Mouse (Mus musculus) gastrocnemius, postnatal 10 days (tissue): ENCODE data around the gene Zfp511. TPM values are rescaled to one million over a fixed set of nuclear protein-coding genes. Genes with fewer than 3 reads are reported as not detected.

ENCODE experiments used
- DNase-seq: peaks from one replicate; pipeline ENCODE4 v3.0.0; 2021; ENCODE audit warnings: mixed read lengths
- total RNA-seq, 2 experiments: library from RNA; stranded (reverse); gene quantifications; 2 replicates each; pipeline ENCODE4 v1.2.3; 2021

The Zfp511 gene
- total RNA-seq, 2 experiments from 2014 or later: 8.8 to 10.0 TPM

DNA sequence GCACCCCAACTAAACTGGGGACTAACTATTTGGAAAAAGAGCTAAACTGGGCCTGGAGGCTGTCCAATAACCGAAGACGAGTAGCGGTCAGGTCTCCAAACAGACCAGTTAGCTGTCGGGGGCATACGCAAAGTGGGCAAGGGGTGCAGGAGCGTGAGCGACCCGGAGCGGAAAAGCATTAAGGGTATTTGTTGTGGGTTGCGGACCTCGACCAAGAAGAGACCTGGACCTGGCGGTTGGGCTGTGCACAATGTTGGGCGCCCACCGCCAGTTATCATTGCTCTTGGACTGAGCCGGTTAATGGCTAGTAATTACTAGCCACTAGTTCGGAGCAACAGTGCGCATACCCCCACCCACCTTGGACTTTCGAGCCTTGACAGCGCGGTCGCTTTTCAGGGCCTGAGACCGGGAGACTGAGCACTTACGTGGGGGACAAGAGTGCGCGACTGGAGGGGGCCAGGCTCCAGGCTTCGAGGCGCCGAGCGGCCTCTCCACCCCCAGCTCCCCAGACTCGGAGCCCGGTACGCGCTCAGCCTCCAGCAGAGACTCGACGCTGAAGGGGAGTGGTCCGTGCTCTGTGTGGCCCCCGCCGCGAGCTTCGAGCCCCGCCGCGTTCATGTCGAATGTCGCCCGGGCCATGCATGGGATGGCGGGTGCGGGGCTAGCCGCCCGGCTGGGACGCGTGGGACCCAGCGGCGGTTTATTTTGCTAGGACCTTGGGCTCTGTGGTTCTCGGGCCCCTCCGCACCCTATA, 12.3 kb downstream of the Zfp511 start, which contains the start of gene Msx3:
Gene Msx3 (minus strand): TSS at position 729 of the 754 bp plus-strand sequence.
- DNase-seq: no peak

DNA sequence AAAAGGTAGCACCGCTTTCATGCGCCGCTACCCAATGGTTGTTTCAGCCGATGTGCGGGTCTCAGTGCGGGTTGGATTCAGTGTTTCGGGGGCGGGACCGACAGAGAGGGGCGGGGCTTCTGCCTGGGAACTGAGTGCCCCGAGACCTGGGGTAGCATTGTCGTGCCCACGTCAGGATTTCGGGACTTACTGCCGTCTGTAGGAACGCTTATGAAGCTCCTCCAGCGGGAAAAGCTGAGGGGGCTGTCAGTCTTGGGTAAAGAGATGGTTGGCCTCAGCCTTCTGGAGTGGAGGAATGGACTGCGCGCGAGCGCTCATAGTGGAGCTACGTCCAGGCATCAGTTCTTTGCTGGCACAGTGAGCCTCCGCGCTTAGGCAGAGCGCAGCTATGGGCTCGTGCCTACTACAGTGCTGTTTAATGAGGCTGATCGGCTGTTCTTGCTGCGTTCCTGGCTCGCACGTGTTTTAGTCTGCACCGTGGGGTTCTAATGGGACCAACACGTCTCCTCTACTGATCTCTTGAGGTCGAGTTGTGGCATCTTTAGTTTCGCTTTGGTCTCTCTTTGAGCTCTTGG, 13.0 kb downstream of the Zfp511 start:
- DNase-seq: no peak

DNA sequence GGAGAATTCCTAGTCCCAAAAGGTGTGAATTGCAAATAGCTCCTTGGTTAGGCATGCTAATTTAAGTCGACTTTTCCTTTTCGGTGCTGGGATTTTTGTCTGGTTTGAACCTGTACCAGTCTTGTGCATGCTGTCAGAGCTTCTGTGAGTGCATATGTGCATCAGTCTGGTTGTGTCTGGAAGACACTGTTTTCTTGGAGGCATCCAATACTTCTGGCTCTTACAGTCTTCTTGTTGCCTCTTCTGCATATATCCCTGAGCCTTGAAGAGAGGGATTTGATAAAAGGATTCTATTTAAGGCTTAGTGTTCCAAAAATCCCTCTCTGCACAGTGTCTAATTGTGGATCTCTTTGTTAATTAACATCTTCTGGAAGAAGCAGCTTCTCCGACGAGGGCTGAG, 17.9 kb downstream of the Zfp511 start:
- no peak for DNase-seq

DNA sequence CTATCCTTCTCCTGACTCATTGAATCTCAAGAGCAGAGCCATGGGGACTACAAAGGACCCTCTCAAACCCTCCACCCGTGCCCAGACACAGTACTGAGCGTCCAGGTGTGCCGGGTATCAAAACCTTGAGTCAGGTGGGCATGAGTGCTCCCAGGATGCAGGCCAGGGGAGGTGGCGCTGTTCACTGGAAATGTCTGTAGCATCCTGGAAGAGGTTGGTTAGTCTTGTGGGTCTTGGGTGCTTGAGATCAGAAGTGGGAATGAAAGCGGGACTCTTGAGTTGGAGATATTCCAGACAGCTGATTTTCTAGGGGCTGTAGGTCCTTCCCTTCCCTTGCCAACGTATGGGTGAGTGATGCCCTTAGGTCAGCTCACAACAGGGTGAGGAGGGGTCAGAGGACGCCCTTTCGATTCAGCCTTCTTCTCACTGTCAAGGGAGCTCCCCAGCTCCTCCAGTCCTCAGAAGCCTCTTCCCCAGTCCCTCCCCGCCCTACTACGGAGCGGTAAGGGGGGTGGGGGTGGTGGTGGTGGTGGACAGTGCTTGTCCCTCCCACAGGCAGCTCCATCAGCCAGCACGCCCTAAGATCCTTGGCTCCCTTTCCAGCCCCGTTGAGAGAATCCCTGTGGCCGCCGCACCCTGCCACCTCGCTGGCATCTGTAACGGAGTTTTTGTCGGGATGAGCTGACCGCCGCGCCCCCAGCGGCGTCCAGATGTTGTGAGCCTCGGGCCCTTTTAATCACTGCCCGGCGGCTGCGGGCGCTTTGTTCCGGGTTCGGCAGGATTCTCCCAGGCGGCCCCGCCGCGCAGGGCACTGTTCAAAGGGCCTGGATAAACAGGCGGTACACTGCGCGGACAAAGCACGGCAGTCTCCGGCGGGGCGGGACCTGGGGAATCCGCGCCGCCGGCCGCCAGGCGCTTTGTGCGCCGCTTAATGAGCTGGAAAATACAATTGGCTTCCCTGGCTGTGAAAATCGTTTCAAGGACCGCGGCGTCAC, 21.5 kb downstream of the Zfp511 start:
- peak; percentile 29 for DNase-seq

DNA sequence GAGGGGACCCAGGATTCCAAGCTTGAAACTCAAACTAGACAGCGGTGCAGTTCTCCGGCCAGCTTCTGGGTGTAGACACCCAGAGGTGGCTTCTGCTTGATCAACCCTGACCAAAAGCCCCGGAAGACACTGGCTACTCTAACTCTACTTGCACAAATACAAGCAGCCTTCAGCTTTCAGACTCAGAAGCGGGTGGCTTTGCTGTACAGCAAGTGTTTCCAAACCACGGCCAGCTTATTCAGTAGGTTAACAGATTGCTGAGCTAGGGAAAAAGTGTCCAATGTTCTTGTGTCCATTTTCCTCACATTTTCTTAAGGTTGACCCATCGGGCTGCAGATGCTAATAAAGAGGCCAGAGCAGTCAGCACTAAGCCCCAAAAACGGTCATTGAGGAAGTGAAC, 22.3 kb downstream of the Zfp511 start:
- no peak for DNase-seq

DNA sequence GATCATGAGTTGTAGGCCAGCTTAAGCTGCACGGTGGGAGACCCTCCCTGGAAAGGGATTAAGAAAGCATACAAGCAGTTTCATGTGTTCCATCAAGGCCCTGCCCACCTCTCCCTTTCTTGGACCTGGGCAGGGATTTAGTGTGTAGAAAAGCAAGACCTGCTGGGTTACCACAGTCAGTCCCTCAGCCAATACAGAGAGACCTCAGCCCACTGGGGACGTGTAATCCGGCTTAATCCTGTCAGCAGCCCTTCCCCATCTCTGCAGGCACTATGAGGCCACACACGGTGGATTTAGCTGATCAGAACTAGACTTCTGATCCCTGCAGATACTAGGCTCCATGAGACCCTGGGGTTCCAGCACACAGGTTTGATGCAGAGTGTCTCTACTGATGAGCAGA, 23.4 kb downstream of the Zfp511 start:
- DNase-seq: no peak

DNA sequence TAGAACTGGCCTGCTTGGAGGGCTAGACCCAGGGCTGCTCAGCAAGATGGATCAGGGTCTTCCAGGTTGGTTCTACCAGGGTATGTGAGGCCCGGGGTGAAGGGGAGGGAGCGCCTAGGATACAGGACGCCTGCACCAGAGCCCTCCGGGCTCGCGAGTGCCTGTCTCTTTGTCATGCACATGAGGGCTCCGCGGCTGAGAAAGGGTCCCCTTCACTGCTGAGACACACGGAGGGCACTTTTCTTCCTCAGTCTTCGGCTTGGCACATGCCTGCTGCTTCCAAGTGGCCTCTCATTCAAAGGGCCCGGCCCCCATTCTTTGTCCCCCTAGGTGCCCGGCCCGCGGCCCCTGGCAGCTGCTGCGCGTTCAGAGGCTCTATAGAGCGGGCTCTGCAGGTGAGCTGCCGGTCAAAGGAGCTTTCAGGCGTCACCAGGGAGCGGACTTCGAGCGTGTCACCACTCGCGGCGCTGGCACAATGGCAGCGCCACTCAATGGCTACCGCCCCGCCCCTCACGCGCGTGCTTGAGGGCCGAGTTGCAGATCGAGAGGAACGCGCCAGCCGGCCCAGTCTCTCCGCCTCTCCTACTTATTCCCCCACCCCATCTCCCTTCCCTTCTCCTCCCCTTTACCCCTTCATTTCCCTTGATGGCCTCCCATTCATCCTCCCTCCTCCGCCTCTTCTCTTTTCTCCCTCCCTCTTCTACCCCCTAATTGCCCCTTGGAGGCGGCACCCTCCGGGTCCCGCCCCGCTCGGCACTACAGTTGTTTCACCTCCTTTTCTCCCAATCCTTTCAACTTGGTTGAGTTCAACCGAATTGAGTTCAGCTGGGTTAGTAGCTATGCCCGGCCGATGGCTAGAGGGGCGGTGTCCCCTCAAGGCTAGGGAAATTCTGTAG, 25.0 kb downstream of the Zfp511 start:
- peak; percentile 11 for DNase-seq

DNA sequence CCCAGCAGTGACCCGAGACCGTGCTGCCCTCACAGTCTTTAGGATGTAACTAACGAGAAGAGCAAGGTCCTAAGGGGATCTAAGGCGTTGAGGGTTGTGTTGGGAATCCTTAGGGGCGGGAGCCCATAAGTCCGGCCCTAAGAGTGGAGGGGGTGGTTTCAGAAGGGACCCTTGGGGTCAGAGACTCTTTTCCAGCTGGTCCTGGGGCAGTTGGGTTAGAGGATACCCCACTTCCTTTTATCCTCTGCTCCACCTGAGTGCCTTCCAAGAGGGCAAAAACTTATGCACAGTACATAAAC, 25.6 kb downstream of the Zfp511 start:
- no peak for DNase-seq

DNA sequence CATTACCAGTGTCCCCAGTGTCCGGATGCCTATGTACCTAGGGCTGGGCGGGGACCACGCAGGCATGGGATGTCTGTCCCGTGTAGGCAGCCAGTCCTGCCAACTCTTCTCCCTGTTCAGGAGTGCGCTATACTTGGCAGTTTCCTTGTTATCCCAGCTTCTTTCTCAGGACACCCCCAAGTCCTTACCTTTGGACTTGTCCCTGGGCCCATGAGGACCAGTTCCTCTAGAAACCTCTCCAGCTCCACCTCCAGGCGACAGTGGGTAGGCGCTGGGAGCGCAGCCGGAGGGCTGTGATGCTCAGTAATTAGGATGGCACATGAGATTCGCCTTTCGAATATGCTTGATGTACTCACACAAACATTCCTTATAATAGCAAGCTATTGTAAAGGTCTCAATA, 26.1 kb downstream of the Zfp511 start:
- no peak for DNase-seq

DNA sequence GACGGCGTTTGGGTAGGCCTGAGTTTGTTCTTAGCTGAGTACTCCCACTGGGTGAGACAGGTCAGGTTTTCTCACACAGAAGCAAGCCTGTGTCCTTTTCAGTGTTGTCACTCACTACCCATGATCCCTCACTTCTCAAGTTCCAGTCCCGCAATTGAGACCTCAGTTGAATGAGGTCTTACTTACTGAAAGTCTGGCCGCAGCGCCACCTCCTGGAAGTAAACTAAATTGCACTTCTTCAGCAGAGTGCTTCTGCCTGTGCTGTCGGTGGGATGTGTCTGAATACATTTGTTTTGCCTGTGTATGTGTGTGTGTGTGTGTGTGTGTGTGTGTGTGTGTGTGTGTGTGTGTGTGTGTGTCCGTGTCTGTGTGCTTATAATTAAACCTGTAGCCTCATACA, 26.9 kb downstream of the Zfp511 start:
- DNase-seq: peak; percentile 72

DNA sequence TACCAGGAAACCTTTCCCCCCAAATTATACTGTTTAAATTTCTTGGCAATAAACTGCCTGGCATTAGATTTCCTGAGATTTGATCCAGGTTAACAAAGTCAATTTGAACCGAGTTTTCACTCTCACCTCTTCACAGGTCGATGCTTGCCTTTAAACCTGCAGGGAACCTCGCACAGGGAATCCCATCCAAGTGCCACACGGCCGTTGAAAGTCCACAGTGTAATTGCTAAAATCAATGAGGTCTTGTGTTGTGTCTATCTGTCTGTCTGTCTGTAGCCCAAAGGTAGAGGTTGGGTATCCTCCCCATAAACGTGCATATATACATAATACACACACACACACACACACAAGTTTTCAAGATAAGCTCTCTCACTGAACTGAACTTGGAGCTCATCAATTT, 31.2 kb downstream of the Zfp511 start:
- DNase-seq: no peak

DNA sequence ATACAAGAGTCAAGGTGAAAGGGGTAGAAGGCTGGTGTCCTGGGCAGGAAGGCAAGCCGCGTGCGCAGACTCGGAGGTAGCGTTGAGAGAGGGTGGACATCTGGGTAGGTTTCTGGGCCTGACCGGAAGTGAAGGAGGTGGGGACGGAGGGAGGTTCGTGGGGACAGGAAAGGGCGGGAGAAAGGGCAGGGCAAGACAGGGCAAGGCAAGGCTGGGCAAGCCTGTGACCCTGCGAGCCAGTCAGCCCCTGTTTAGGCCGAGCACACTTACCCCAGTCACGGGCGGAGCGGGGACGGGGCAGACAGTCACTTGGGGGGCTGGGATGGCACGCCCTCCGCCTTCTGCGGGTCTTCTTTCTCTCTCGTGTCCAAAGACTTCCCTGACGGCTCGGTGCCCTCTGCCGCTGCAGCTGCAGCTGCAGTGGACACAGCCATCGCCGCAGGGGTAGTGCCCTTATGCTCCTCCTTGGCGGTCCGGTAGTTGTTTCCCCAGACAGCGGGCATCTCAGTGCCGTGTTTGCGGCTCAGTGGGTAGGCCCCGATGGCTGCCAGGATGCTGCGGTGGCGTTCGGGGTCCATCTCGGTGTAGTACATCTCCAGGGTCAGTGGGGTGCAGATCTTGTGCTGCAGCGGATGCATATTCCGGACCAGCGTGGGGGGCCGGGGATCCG, 34.0 kb downstream of the Zfp511 start:
- no peak for DNase-seq

DNA sequence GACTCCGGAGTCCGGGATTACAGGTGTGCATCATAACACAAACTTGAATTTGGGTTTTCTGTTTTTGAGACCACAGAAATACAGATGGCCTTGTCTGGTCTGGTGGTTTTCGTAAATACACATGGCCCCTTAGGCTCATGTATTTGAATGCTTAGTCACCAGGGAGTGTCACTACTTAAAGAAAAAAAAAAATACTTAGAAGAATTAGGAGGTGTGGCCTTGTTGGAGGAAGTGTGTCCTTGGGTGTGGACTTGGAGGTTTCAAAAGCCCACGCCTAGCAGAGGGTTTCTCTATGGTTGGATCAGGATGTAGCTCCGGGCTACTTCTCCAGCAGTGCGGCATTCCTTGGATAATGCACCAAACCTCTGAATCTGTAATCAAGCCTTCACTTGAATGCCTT, 41.5 kb downstream of the Zfp511 start:
- DNase-seq: no peak

DNA sequence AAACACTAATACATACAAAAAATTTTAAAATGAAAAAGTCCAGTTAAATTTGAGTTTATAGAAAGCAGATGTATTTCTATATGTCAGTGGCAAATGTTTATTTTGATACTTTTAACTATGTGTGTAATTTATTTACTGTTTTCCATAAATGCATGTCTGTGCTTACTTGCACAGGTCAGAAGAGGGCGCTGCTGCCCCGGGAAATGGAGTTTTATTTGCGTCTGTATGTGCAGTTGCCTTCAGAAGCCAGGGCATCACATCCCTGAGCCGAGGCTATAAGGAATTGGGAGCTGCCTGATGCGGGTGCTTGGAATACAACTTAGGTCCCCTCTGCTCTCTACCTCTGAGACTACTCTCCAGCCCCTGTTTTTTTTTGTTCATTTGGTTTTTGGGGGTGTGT, 42.5 kb downstream of the Zfp511 start:
- DNase-seq: peak; percentile 68

DNA sequence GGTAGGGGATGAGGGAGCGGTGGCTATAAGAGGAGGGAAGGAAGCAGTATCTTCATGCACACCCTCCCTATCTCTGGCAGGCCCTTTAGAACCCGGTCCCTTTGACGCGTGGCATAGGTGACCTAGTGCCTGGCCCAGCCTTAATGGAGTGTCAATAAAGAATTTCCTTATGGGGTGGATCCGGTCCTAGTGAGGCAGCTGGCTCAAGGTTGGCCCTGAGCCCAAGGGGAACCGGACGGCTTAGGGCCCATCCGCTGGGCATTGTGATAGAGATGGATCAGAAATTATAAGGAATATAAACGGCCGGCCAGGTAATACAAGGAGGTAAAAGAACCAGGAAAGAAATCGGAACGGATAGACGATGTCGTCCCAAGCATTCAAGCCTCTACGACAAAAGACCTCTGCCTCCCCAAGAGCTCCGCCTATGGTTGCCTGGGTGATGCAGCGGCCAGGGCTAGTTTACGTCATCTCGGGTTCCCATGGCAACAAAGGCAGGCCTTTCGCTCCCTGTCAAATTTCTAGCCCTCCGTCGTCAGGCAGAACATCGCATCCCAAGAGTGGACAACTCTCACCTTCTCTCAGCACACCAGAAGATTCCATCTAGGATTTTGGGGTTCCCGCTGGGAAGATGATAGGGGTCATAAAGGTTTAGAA, 44.4 kb downstream of the Zfp511 start:
- peak; percentile 25 for DNase-seq

DNA sequence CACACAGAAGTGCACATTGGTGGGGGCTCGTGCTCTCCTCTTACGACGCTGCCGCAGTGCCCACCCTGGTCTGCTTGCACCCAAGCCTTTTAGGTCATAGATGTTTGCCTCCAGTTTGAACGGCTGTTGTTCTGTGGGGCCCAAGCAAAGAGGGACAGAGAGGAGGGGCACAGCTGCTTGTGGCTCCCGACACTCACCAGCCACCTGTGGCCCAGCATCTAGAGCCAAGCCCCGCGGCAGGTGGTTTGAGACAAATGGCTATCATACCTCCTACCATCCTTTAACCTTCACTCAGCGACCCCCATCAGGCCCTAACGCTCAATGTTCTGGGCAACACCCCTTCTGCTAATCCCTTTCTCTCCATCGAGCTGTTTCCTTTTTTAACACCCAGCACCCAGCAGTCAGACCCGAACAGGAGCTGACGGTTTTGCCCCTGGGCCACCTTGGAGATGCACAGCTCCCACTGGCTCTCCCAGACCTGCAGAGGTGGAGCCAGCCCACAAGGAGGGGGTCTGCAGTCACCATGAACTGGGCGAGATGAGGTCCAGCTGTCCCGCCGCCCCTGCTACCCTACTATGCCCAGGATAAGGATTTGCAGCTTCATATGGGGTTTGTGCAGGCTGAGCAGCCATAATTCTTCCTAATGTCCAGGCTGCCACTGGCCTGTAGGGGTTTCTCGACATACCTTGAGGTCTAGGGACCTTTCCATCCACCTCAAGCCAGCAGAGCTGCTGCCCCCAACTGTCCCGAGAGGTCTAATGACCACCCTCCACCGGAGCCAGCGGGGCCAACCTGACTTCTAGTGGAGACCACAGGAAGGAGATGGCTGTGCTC, 45.4 kb downstream of the Zfp511 start:
- no peak for DNase-seq

DNA sequence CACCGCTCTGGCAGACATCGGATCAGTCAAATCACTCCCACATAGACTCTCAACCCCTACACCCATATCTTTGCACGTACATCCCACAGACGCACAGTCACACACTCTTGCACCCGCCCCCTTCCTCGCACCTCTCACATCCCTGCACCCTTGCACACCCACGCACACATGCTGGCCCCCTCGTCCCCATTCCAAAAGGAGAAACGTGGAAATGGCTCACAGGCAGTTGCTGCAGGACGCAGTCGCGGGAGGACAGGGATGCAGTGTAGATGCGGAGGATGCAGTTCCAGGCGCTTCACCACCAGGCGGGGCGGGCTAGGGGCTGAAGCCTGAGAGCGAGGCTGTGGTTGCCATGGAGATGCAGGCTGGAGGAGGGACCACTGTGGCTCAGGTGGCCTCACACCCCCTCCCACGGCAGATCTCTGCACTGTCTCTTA, 46.1 kb downstream of the Zfp511 start, which contains the start of gene Caly:
Gene Caly (minus strand): TSS at position 307 of the 437 bp plus-strand sequence.
- peak; percentile 25 for DNase-seq
